Mouse (Mus musculus) right cerebral cortex, postnatal 10 days (tissue): Measurements from ENCODE around the gene Cyp2d11.

Experiments used
- DNase-seq, 2 experiments: peaks; one replicate each; pipeline ENCODE4 v3.0.0; 2021; ENCODE audit warnings: low spot score in 2 of 2

The Cyp2d11 gene

GRCm38 (mm10) chr15:82351480-82351879 is 42.3 kb downstream of the Cyp2d11 start:
- DNase-seq = no peak

GRCm38 (mm10) chr15:82350349-82350748 is 43.5 kb downstream of the Cyp2d11 start:
- DNase-seq = peak in 1 of 2 experiments; percentile 24

GRCm38 (mm10) chr15:82348999-82349341 is 44.9 kb downstream of the Cyp2d11 start:
- no peak for DNase-seq

GRCm38 (mm10) chr15:82348258-82348998 is 45.4 kb downstream of the Cyp2d11 start:
- DNase-seq = no peak

GRCm38 (mm10) chr15:82347852-82348251 is 46.0 kb downstream of the Cyp2d11 start:
- peak in 1 of 2 experiments; percentile 26 for DNase-seq

GRCm38 (mm10) chr15:82347303-82347676 is 46.5 kb downstream of the Cyp2d11 start:
- peak in 1 of 2 experiments; percentile 32 for DNase-seq

GRCm38 (mm10) chr15:82346580-82347302 is 47.1 kb downstream of the Cyp2d11 start:
- peak in 1 of 2 experiments; percentile 38 for DNase-seq

GRCm38 (mm10) chr15:82345820-82346470 is 47.9 kb downstream of the Cyp2d11 start:
- peak; percentile 98 for DNase-seq

GRCm38 (mm10) chr15:82344971-82345370 is 48.9 kb downstream of the Cyp2d11 start:
- peak in 1 of 2 experiments; percentile 33 for DNase-seq

- peak in 1 of 2 experiments; percentile 40 for DNase-seq
These were observed 50.2 kb downstream of the Cyp2d11 start for GRCm38 (mm10) chr15:82343368-82344287.

GRCm38 (mm10) chr15:82342543-82342935 is 51.3 kb downstream of the Cyp2d11 start:
- DNase-seq = no peak

GRCm38 (mm10) chr15:82341675-82342542 is 51.9 kb downstream of the Cyp2d11 start:
- no peak for DNase-seq

- peak in 1 of 2 experiments; percentile 34 for DNase-seq
These were observed 52.8 kb downstream of the Cyp2d11 start for GRCm38 (mm10) chr15:82341036-82341501.

- DNase-seq = peak in 1 of 2 experiments; percentile 25
These were observed 53.3 kb downstream of the Cyp2d11 start for GRCm38 (mm10) chr15:82340414-82341035.

GRCm38 (mm10) chr15:82339634-82340254 is 54.1 kb downstream of the Cyp2d11 start:
- no peak for DNase-seq
